Mouse (Mus musculus): ENCODE measurements around the gene Itgb6.

GRCm38 (mm10) chr2:60549851-60550250 lies 172.6 kb downstream of the Itgb6 start:
- TF ChIP-seq EP300 (IDR thresholded peaks at IDR 0.05; ENCODE audit: low read depth) (no peak), CTCF (IDR thresholded peaks at IDR 0.05; ENCODE audit: low read depth) (no peak)
